Mouse (Mus musculus): Measurements from ENCODE around the gene Gba2.
"Not testable (repeated sequence)": the region's sequence is repeated elsewhere in the genome, so short reads cannot be mapped to it uniquely, and the experiment has no call there.

Gba2 gene

GRCm38 (mm10) chr4:43553891-43554290 lies 24.8 kb downstream of the Gba2 start:
- no peak for DNase-seq (ENCODE audit: low read depth, low spot score)

GRCm38 (mm10) chr4:43552437-43552836 lies 26.2 kb downstream of the Gba2 start:
- DNase-seq (ENCODE audit: low read depth, low spot score): no peak

GRCm38 (mm10) chr4:43551854-43552253 lies 26.8 kb downstream of the Gba2 start:
- not testable (repeated sequence) for DNase-seq (ENCODE audit: low read depth, low spot score)

- no peak for DNase-seq (ENCODE audit: low read depth, low spot score)
Measured at GRCm38 (mm10) chr4:43549055-43549454, 29.6 kb downstream of the Gba2 start.

GRCm38 (mm10) chr4:43547160-43547559 lies 31.5 kb downstream of the Gba2 start:
- DNase-seq (ENCODE audit: low read depth, low spot score): no peak

GRCm38 (mm10) chr4:43546375-43547047 lies 32.2 kb downstream of the Gba2 start:
- no peak for DNase-seq (ENCODE audit: low read depth, low spot score)

GRCm38 (mm10) chr4:43542044-43542443 lies 36.6 kb downstream of the Gba2 start:
- DNase-seq (ENCODE audit: low read depth, low spot score): no peak

- DNase-seq (ENCODE audit: low read depth, low spot score): no peak
Measured at GRCm38 (mm10) chr4:43536031-43536430, 42.6 kb downstream of the Gba2 start.

- no peak for DNase-seq (ENCODE audit: low read depth, low spot score)
Measured at GRCm38 (mm10) chr4:43535628-43536027, 43.0 kb downstream of the Gba2 start.

- DNase-seq (ENCODE audit: low read depth, low spot score): no peak
Measured at GRCm38 (mm10) chr4:43533270-43533669, 45.4 kb downstream of the Gba2 start.

- peak; percentile 87 for DNase-seq (ENCODE audit: low read depth, low spot score)
Measured at GRCm38 (mm10) chr4:43530581-43530980, 48.1 kb downstream of the Gba2 start.

GRCm38 (mm10) chr4:43530081-43530501 lies 48.6 kb downstream of the Gba2 start:
- DNase-seq (ENCODE audit: low read depth, low spot score): no peak

GRCm38 (mm10) chr4:43528487-43528886 lies 50.2 kb downstream of the Gba2 start:
- peak; percentile 54 for DNase-seq (ENCODE audit: low read depth, low spot score)

- DNase-seq (ENCODE audit: low read depth, low spot score): peak; percentile 72
Measured at GRCm38 (mm10) chr4:43527880-43528279, 50.8 kb downstream of the Gba2 start.

- DNase-seq (ENCODE audit: low read depth, low spot score): peak; percentile 77
Measured at GRCm38 (mm10) chr4:43519956-43520355, 58.7 kb downstream of the Gba2 start.

GRCm38 (mm10) chr4:43519551-43519950 lies 59.1 kb downstream of the Gba2 start:
- DNase-seq (ENCODE audit: low read depth, low spot score): no peak

All from ES-CJ7 (cell line).